Mouse (Mus musculus) intestine, embryonic 16.5 days (tissue): ENCODE results near the gene Gm5901. TPM values are rescaled to one million over a fixed set of nuclear protein-coding genes. Genes with fewer than 3 reads are reported as not detected.
A peak's percentile ranks its signal among the peaks of the same experiment; 100 is the strongest.
"Not testable (repeated sequence)": the region's sequence is repeated elsewhere in the genome, so short reads cannot be mapped to it uniquely, and the experiment has no call there.

ENCODE experiments used
- ATAC-seq: fragments of 200-750 bp; cut with Nextera tagmentation; 2 replicates; pipeline ENCODE4 v1.8.0; 2017; ENCODE audit warnings: moderate TSS enrichment, moderate library complexity
- H3K27ac ChIP-seq: fragments of 300-500 bp; sonication (generic); 2 replicates; pipeline ENCODE4 v1.5.1; 2014; ENCODE audit warnings: mild to moderate bottlenecking, low read length
- H3K27me3 ChIP-seq: fragments of 300-500 bp; sonication (generic); replicated peaks from 2 replicates; pipeline ENCODE4 v1.6.1; 2014; ENCODE audit warnings: low read length, control low read depth, mixed read lengths; ENCODE audit not compliant: control insufficient read depth, insufficient read depth
- H3K36me3 ChIP-seq: fragments of 300-500 bp; sonication (generic); 2 replicates; pipeline ENCODE4 v1.6.1; 2014; ENCODE audit warnings: low read length, control low read depth; ENCODE audit not compliant: control insufficient read depth, insufficient read depth
- H3K4me1 ChIP-seq: fragments of 300-500 bp; sonication (generic); 2 replicates; pipeline ENCODE4 v1.6.1; 2014; ENCODE audit warnings: low read length, control low read depth, mixed read lengths; ENCODE audit not compliant: control insufficient read depth, insufficient read depth
- H3K4me2 ChIP-seq: fragments of 300-500 bp; sonication (generic); 2 replicates; pipeline ENCODE4 v1.6.1; 2014; ENCODE audit warnings: low read depth, low read length, control low read depth
- H3K4me3 ChIP-seq: fragments of 300-500 bp; sonication (generic); 2 replicates; pipeline ENCODE4 v1.5.1; 2014; ENCODE audit warnings: mild to moderate bottlenecking, low read length
- H3K9ac ChIP-seq: fragments of 300-500 bp; sonication (generic); 2 replicates; pipeline ENCODE4 v1.6.1; 2014; ENCODE audit warnings: low read depth, low read length
- H3K9me3 ChIP-seq: fragments of 300-500 bp; sonication (generic); 2 replicates; pipeline ENCODE4 v1.6.1; 2016; ENCODE audit warnings: low read length, control low read depth; ENCODE audit not compliant: control insufficient read depth
- WGBS: fragments of 180-500 bp; shearing (Covaris S2); extraction: QIAGEN DNeasy Blood & Tissue Kit; methylation state at CpG from one replicate; pipeline ENCODE4 v1.1.7; 2014; 5-methylcytosine and 5-hydroxymethylcytosine counted together
- polyA plus RNA-seq: library from polyadenylated mRNA; unstranded; fragments of >200 nt; fragmentation: Nextera tagmentation; extraction: Ambion mirVana; gene quantifications from 2 replicates; pipeline ENCODE4 v1.2.1, GENCODE M21; 2015

Gene Gm5901
- not detected in 2 replicates for polyA plus RNA-seq

GRCm38 (mm10) chr7:105374866-105375265 lies at the start of gene Gm5901:
Gm5901 (plus strand) TSS chr7:105375038.
- H3K36me3 ChIP-seq, result 0 out of 2 replicates have a peak, but pooled peaks cover 16% of the 10 kb centered on the region
- H3K9me3 ChIP-seq, result no peaks in the 10 kb centered on the region
- H3K9ac ChIP-seq, result no peak within 1 kb of the TSS
- no peak within 1 kb of the TSS for H3K4me2 ChIP-seq
- H3K27me3 ChIP-seq, result no peaks in the 10 kb centered on the region
- H3K27ac ChIP-seq, result no peak within 1 kb of the TSS
- H3K4me3 ChIP-seq, result no peak within 1 kb of the TSS
- H3K4me1 ChIP-seq, result no peaks in the 10 kb centered on the region
- WGBS, result 79% methylated on average over 1 of the region's 1 CpGs
- ATAC-seq, result no peak

DNA sequence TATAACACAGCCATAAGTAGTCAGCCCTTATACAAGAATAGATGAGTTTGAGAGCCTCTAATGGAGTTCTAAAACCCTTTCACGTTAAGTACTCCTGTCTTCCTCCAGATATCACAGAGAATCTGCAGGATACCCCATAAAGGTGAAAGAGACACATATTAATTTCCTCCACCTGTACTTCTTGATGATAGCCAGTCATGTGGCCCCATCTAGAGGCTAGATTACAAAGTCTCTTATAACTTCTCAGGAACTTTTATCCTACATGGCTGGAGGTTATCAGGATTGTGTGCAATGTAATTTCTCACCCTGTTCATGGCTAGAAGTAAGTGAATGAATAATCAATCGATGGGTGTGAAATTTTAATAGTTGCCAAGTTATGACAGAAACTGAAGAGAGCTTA lies 49.5 kb upstream of the Gm5901 start:
- no peak overlapping the region for H3K27ac ChIP-seq
- H3K4me3 ChIP-seq, result no peak overlapping the region
- 73% methylated on average over 2 of the region's 2 CpGs for WGBS
- H3K4me1 ChIP-seq, result no peaks in the 10 kb centered on the region
- no peaks in the 10 kb centered on the region for H3K36me3 ChIP-seq
- no peak overlapping the region for H3K4me2 ChIP-seq
- H3K27me3 ChIP-seq, result no peaks in the 10 kb centered on the region
- no peak overlapping the region for H3K9ac ChIP-seq
- ATAC-seq, result no peak
- H3K9me3 ChIP-seq, result no peaks in the 10 kb centered on the region

- H3K27ac ChIP-seq, result no peak within 1 kb of the TSS
- no peak for ATAC-seq
- no peaks in the 10 kb centered on the region for H3K9me3 ChIP-seq
- H3K9ac ChIP-seq, result no peak within 1 kb of the TSS
- no peak within 1 kb of the TSS for H3K4me3 ChIP-seq
- no peaks in the 10 kb centered on the region for H3K27me3 ChIP-seq
- WGBS, result 76% methylated on average over 1 of the region's 1 CpGs
- H3K4me1 ChIP-seq, result no peaks in the 10 kb centered on the region
- no peak within 1 kb of the TSS for H3K4me2 ChIP-seq
- H3K36me3 ChIP-seq, result no peaks in the 10 kb centered on the region
Observed at GRCm38 (mm10) chr7:105334004-105334403, 40.8 kb upstream of the Gm5901 start, which contains the start of gene Olfr690. Olfr690 (minus strand) TSS chr7:105334104.

DNA sequence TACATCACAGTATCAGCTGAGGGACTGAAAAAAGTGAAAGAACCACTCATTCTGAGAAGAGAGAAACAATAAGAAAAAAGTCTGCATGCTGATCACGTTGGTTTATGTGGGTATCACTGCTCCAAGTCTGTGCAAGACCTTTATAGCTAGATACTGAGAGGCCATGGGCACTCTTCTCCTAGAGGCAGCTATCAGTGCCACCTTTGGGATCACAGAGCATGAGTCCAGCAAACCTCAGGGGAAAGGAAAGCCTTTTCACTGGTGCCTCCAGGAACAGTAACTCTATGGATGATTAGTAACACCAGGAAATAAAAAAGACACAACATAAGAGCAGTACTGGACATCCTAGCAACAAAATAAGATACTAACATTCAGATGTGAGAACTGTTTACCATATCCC lies 32.7 kb upstream of the Gm5901 start, which contains the start of gene Olfr691:
TSS of gene Olfr691 (minus strand) at position 101 of the 400 bp plus-strand sequence.
- Histone ChIP-seq H3K36me3 (no peaks in the 10 kb centered on the region), H3K27me3 (no peaks in the 10 kb centered on the region), H3K9ac (no peak within 1 kb of the TSS), H3K4me3 (no peak within 1 kb of the TSS), H3K4me1 (no peaks in the 10 kb centered on the region), H3K27ac (no peak within 1 kb of the TSS), H3K4me2 (no peak within 1 kb of the TSS), H3K9me3 (no peaks in the 10 kb centered on the region)
- WGBS, result 51% methylated on average over 1 of the region's 1 CpGs
- ATAC-seq, result no peak

GRCm38 (mm10) chr7:105342752-105343151 lies 32.1 kb upstream of the Gm5901 start:
- no peaks in the 10 kb centered on the region for H3K9me3 ChIP-seq
- no peaks in the 10 kb centered on the region for H3K36me3 ChIP-seq
- H3K27me3 ChIP-seq, result no peaks in the 10 kb centered on the region
- H3K4me1 ChIP-seq, result no peaks in the 10 kb centered on the region
- 86% methylated on average over 2 of the region's 2 CpGs for WGBS
- no peak overlapping the region for H3K27ac ChIP-seq
- H3K4me3 ChIP-seq, result no peak overlapping the region
- H3K9ac ChIP-seq, result no peak overlapping the region
- H3K4me2 ChIP-seq, result no peak overlapping the region
- no peak for ATAC-seq

- H3K9me3 ChIP-seq, H3K4me2 ChIP-seq, H3K4me1 ChIP-seq, ATAC-seq, H3K9ac ChIP-seq, H3K27ac ChIP-seq, H3K36me3 ChIP-seq, H3K27me3 ChIP-seq, H3K4me3 ChIP-seq: not testable (repeated sequence)
- no CpG with 5 or more reads among the region's 5 CpGs for WGBS
Observed at GRCm38 (mm10) chr7:105356064-105356463, 18.8 kb upstream of the Gm5901 start.

- not testable (repeated sequence) for H3K4me2 ChIP-seq, H3K27me3 ChIP-seq, H3K4me3 ChIP-seq, H3K9ac ChIP-seq, H3K36me3 ChIP-seq, H3K4me1 ChIP-seq, H3K27ac ChIP-seq, H3K9me3 ChIP-seq
- 0 out of 2 replicates have a peak, but pooled peaks have one; percentile 65 for ATAC-seq
- 92% methylated on average over 1 of the region's 2 CpGs for WGBS
Observed at GRCm38 (mm10) chr7:105356487-105356886, 18.4 kb upstream of the Gm5901 start.

DNA sequence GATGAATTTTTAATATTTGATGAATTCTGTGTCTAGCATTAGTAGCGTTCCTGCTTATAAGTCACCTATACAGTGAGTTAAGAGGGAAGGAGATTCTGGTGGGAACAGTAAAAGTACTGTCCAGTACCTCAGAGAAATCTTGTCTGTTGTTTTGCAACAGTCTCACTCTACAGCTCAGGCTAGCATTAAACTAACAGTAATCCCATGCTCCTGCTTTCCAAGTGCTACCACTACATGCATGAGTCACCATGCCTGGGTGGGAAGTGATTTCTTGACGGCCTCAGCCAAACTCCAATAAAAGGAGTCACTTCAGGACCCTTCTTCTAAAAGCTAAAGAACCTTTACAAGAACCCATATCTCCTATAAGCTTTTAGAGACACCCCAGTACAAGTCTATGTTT lies 13.1 kb upstream of the Gm5901 start:
- no peaks in the 10 kb centered on the region for H3K36me3 ChIP-seq
- ATAC-seq, result no peak
- no peak overlapping the region for H3K27ac ChIP-seq
- WGBS, result 83% methylated on average over 2 of the region's 2 CpGs
- no peak overlapping the region for H3K4me3 ChIP-seq
- H3K9ac ChIP-seq, result no peak overlapping the region
- no peaks in the 10 kb centered on the region for H3K4me1 ChIP-seq
- no peaks in the 10 kb centered on the region for H3K27me3 ChIP-seq
- no peaks in the 10 kb centered on the region for H3K9me3 ChIP-seq
- H3K4me2 ChIP-seq, result no peak overlapping the region

GRCm38 (mm10) chr7:105367268-105367667 lies 7.6 kb upstream of the Gm5901 start:
- H3K27me3 ChIP-seq, result no peaks in the 10 kb centered on the region
- no peak overlapping the region for H3K4me2 ChIP-seq
- 90% methylated on average over 5 of the region's 5 CpGs for WGBS
- no peaks in the 10 kb centered on the region for H3K9me3 ChIP-seq
- H3K27ac ChIP-seq, result no peak overlapping the region
- H3K9ac ChIP-seq, result no peak overlapping the region
- no peaks in the 10 kb centered on the region for H3K4me1 ChIP-seq
- H3K36me3 ChIP-seq, result no peaks in the 10 kb centered on the region
- no peak for ATAC-seq
- no peak overlapping the region for H3K4me3 ChIP-seq

DNA sequence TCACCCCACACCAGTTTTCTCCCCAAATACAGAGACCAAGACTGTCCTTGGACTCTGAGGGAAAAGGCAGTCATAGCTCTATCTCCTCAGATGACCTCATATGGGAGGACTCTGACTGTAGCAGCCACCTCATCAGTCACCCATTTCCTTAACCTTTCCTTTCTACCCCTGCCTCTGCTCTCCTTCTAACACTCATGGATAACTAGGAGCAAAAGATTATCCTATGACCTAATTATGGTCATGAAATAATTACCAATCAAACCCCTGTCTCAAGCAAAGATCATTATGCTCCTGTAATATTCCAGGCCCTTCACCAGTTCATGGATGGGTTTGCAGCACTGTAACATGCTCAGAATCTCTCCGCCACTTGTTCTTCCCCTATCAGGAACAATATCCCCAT lies 6.9 kb upstream of the Gm5901 start, which contains the start of gene Olfr692:
TSS of gene Olfr692 (plus strand) at position 301 of the 400 bp plus-strand sequence.
- Histone ChIP-seq H3K4me1 (no peaks in the 10 kb centered on the region), H3K36me3 (no peaks in the 10 kb centered on the region), H3K27ac (no peak within 1 kb of the TSS), H3K4me3 (no peak within 1 kb of the TSS), H3K4me2 (no peak within 1 kb of the TSS), H3K9ac (no peak within 1 kb of the TSS), H3K9me3 (no peaks in the 10 kb centered on the region), H3K27me3 (no peaks in the 10 kb centered on the region)
- no peak for ATAC-seq
- 94% methylated on average over 1 of the region's 1 CpGs for WGBS
